Mouse (Mus musculus): Measurements from ENCODE around the gene H2al1c.

- TF ChIP-seq CTCF (IDR thresholded peaks at IDR 0.05; ENCODE audit: insufficient read depth, low read length): no peak
- TF ChIP-seq POLR2A (IDR thresholded peaks at IDR 0.05; ENCODE audit: borderline replicate concordance, extremely low read depth, low read depth, low read length): no peak
Observed at GRCm38 (mm10) chrX:11289244-11289643, 16.2 kb upstream of the H2al1c start.
